Mouse (Mus musculus) lung, adult 2 months (tissue): ENCODE results near the gene Skp1a. TPM values are rescaled to one million over a fixed set of nuclear protein-coding genes. Genes with fewer than 3 reads are reported as not detected.

Source experiments
- DNase-seq: peaks from one replicate; pipeline ENCODE4 v3.0.0; 2022
- H3K4me1 ChIP-seq: fragments of 200-500 bp; 2 replicates; pipeline ENCODE4 v1.6.1; 2011; ENCODE audit warnings: low read length; ENCODE audit not compliant: control insufficient read depth, insufficient read depth
- H3K4me3 ChIP-seq: fragments of 200-500 bp; replicated peaks from 2 replicates; pipeline ENCODE3; 2011; ENCODE audit warnings: low read depth, mild to moderate bottlenecking, control low read depth, low read length; ENCODE audit errors: extremely low read depth
- CTCF ChIP-seq: fragments of 200-500 bp; IDR thresholded peaks from 2 replicates; pipeline ENCODE4 v1.5.1; 2011; ENCODE audit warnings: mild to moderate bottlenecking, low read length, control low read depth; ENCODE audit not compliant: insufficient read depth
- POLR2A ChIP-seq: fragments of 200-500 bp; IDR thresholded peaks from 2 replicates; pipeline ENCODE4 v1.6.1; 2011; ENCODE audit warnings: low read depth, mild to moderate bottlenecking, control low read depth, low read length, borderline replicate concordance; ENCODE audit errors: extremely low read depth
- WGBS: fragments of 180-500 bp; shearing (Covaris S2); methylation state at CpG from one replicate; pipeline ENCODE4 v1.1.7; 2018; 5-methylcytosine and 5-hydroxymethylcytosine counted together
- polyA plus RNA-seq: library from polyadenylated mRNA; depleted of rRNA; stranded (reverse); fragments of >200 nt; gene quantifications from 2 replicates; pipeline ENCODE4 v1.2.3, GENCODE M21; 2012

Skp1a gene
- polyA plus RNA-seq, 1 experiment, result 25.8 TPM

GRCm38 (mm10) chr11:52227466-52228226 is 4.1 kb upstream of the Skp1a start:
- DNase-seq, result no peak
- TF ChIP-seq POLR2A (no peak), CTCF (no peak)
- H3K4me1 ChIP-seq, result no peaks in the 10 kb centered on the region; the same call in 1 of the 2 replicates
- WGBS, result 66% methylated on average over 13 of the region's 13 CpGs
- H3K4me3 ChIP-seq, result no peak overlapping the region

- WGBS, result 69% methylated on average over 7 of the region's 7 CpGs
- Histone ChIP-seq H3K4me1 (peaks cover 2% of the 10 kb centered on the region; the same call in 1 of the 2 replicates), H3K4me3 (no peak overlapping the region)
- DNase-seq, result no peak
- TF ChIP-seq CTCF, result no peak
- no peak for TF ChIP-seq POLR2A
These were observed 2.9 kb upstream of the Skp1a start for GRCm38 (mm10) chr11:52228722-52229448.

GRCm38 (mm10) chr11:52230694-52231093 is 1.1 kb upstream of the Skp1a start:
- TF ChIP-seq CTCF (no peak), POLR2A (no peak)
- H3K4me1 ChIP-seq, result peaks cover 9% of the 10 kb centered on the region
- H3K4me3 ChIP-seq, result no peak overlapping the region
- no peak for DNase-seq
- 59% methylated on average over 5 of the region's 5 CpGs for WGBS

GRCm38 (mm10) chr11:52233043-52233653 is 1.4 kb downstream of the Skp1a start:
- Histone ChIP-seq H3K4me3 (peak overlapping the region; percentile 43), H3K4me1 (peaks cover 9% of the 10 kb centered on the region)
- WGBS, result 17% methylated on average over 3 of the region's 3 CpGs
- no peak for DNase-seq
- no peak for TF ChIP-seq POLR2A
- TF ChIP-seq CTCF, result no peak

GRCm38 (mm10) chr11:52233906-52234305 is 2.1 kb downstream of the Skp1a start:
- Histone ChIP-seq H3K4me3 (no peak overlapping the region), H3K4me1 (peaks cover 9% of the 10 kb centered on the region)
- WGBS, result 82% methylated on average over 1 of the region's 1 CpGs
- TF ChIP-seq POLR2A, result no peak
- TF ChIP-seq CTCF, result no peak
- DNase-seq, result no peak

- no peak for DNase-seq
- no peak overlapping the region for H3K4me3 ChIP-seq
- H3K4me1 ChIP-seq, result peaks cover 9% of the 10 kb centered on the region
- TF ChIP-seq CTCF (no peak), POLR2A (no peak)
These were observed 2.7 kb downstream of the Skp1a start for GRCm38 (mm10) chr11:52234509-52234908.

- H3K4me3 ChIP-seq, result no peak overlapping the region
- TF ChIP-seq CTCF (no peak), POLR2A (no peak)
- no peak for DNase-seq
- no peaks in the 10 kb centered on the region; the same call in 1 of the 2 replicates for H3K4me1 ChIP-seq
- 78% methylated on average over 4 of the region's 4 CpGs for WGBS
These were observed 9.2 kb downstream of the Skp1a start for GRCm38 (mm10) chr11:52240898-52241542.

GRCm38 (mm10) chr11:52249452-52249851 is 17.7 kb downstream of the Skp1a start:
- TF ChIP-seq POLR2A (no peak), CTCF (no peak)
- H3K4me3 ChIP-seq, result no peak overlapping the region
- no peaks in the 10 kb centered on the region; the same call in 1 of the 2 replicates for H3K4me1 ChIP-seq
- no peak for DNase-seq
- WGBS, result 87% methylated on average over 2 of the region's 2 CpGs

- TF ChIP-seq CTCF (no peak), POLR2A (no peak)
- H3K4me1 ChIP-seq, result no peaks in the 10 kb centered on the region; the same call in 1 of the 2 replicates
- no peak for DNase-seq
- no peak overlapping the region for H3K4me3 ChIP-seq
- WGBS, result 61% methylated on average over 5 of the region's 5 CpGs
These were observed 20.0 kb downstream of the Skp1a start for GRCm38 (mm10) chr11:52251770-52252169.
